Mouse (Mus musculus): ENCODE results near the gene Ntmt1. TPM values are rescaled to one million over a fixed set of nuclear protein-coding genes. Genes with fewer than 3 reads are reported as not detected.

Gene Ntmt1
- polyA plus RNA-seq, 1 experiment from 2014 or later: 109 TPM

DNA sequence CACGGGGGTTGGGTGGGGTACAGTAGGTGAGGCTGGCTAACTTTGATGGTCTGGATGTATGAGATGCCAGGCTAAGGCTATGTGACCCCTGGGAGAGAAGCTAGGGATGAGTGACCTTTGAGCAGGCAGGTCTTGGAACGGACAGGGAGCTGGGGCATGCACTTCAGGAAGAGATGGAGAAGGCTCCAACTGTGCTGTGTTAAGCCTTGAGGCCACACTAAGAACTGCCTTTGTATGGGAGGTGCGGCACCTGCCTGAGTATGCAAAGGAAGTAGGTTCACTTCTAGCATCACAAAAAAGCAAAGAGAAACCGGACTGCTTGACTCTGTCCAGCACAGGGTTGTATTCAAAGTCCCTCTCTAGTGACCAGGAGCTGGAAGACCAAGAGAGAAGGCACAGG is 29.4 kb upstream of the Ntmt1 start:
- Histone ChIP-seq H3K4me1 (ENCODE audit: control insufficient read depth, insufficient read depth, low read length) (peaks cover 10% of the 10 kb centered on the region), H3K36me3 (ENCODE audit: control insufficient read depth, insufficient read depth, low read length) (no peaks in the 10 kb centered on the region), H3K27me3 (ENCODE audit: control insufficient read depth, insufficient read depth, low read length) (no peaks in the 10 kb centered on the region), H3K4me3 (ENCODE audit: low read depth, low read length) (no peak overlapping the region), H3K9ac (ENCODE audit: low read length) (no peak overlapping the region), H3K27ac (replicated peaks; ENCODE audit: low read depth, low read length) (no peak overlapping the region), H3K4me2 (ENCODE audit: low read depth, severe bottlenecking) (no peak overlapping the region), H3K9me3 (ENCODE audit: control insufficient read depth, low read length) (no peaks in the 10 kb centered on the region)
- ATAC-seq (ENCODE audit: insufficient number of reproducible peaks, low FRiP score, low TSS enrichment, low read depth) (no peak), DNase-seq (ENCODE audit: low spot score) (no peak)
- WGBS: 81% methylated on average over 4 of the region's 4 CpGs

DNA sequence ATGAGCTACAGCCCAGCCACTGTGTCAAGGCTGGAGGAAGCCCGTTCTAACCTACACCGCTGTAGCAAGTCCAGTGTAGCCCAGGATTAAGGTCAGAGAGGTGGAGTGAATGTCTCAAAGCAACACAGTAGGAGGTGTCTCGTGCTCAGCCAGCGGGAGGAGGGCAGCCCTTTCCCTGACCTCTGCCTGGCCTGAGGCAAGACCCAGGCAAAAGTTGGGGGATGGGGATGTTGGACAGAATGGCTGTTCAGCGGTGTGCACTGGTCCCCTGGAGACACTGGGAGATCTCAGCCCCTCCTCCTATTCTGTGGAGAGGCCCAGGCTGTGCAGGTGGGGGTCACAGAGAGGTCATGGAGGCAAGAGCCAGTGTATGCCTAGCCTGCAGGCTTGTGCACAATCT is 28.4 kb upstream of the Ntmt1 start:
- no peak for DNase-seq (ENCODE audit: low spot score)
- H3K4me1 ChIP-seq (ENCODE audit: control insufficient read depth, insufficient read depth, low read length): peaks cover 17% of the 10 kb centered on the region
- no peaks in the 10 kb centered on the region for H3K36me3 ChIP-seq (ENCODE audit: control insufficient read depth, insufficient read depth, low read length)
- H3K27me3 ChIP-seq (ENCODE audit: control insufficient read depth, insufficient read depth, low read length): no peaks in the 10 kb centered on the region
- no peak for ATAC-seq (ENCODE audit: insufficient number of reproducible peaks, low FRiP score, low TSS enrichment, low read depth)
- H3K4me3 ChIP-seq (ENCODE audit: low read depth, low read length): no peak overlapping the region
- 3% methylated on average over 5 of the region's 5 CpGs for WGBS
- H3K9ac ChIP-seq (ENCODE audit: low read length): no peak overlapping the region
- no peak overlapping the region for H3K4me2 ChIP-seq (ENCODE audit: low read depth, severe bottlenecking)
- H3K27ac ChIP-seq (replicated peaks; ENCODE audit: low read depth, low read length): no peak overlapping the region
- H3K9me3 ChIP-seq (ENCODE audit: control insufficient read depth, low read length): no peaks in the 10 kb centered on the region

DNA sequence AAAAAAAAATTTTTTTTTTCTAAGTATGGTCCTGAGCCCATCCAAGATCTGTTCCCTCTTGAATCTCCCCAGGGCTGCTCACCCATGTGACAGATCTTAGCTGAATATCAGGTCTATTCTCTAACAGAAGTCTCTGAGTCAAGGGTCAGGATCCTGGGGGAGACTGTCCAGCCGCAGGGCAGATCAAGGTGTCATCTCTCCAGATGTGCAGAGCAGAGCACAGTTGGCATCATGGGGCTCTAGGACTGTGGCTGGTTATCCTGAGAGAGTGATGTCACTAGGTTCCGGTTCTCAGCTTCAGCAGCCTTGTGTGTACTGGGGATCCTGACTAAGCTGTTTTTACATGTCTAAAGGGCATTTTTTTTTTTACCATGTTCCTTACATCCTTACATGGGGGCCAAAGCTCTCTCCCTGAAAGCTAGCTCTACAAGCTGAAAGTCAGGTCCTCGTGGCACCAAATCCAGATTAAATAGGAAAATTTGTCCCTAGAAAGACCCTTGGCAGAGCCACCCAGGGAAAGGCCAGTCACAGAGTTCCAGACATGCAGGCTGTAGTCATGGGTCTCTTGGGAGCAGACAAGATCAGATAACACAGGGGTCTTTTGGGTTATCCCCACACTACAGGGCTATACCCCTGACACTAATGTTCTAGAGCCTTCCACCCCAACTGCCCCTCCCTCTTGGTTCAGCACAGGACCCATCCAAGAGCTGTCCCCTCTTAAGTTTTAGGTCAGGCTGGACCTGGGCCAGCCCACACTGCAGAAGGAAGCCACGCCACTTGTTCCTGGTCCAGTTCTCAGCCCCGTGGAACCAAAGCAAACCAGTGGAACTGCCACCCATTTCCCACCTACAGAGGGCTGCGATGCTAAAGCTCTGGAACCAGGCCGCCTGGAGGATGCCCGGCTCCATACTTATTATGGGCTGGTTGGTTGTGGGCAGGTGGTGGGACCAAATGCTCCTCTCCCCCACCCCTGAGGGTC is 25.0 kb upstream of the Ntmt1 start:
- Histone ChIP-seq H3K9me3 (ENCODE audit: control insufficient read depth, low read length) (no peaks in the 10 kb centered on the region), H3K27me3 (ENCODE audit: control insufficient read depth, insufficient read depth, low read length) (no peaks in the 10 kb centered on the region), H3K4me1 (ENCODE audit: control insufficient read depth, insufficient read depth, low read length) (peaks cover 34% of the 10 kb centered on the region), H3K4me2 (ENCODE audit: low read depth, severe bottlenecking) (peak overlapping the region; percentile 40; the same call in 1 of the 2 replicates), H3K4me3 (ENCODE audit: low read depth, low read length) (no peak overlapping the region), H3K9ac (ENCODE audit: low read length) (peak overlapping the region; percentile 49), H3K36me3 (ENCODE audit: control insufficient read depth, insufficient read depth, low read length) (no peaks in the 10 kb centered on the region), H3K27ac (replicated peaks; ENCODE audit: low read depth, low read length) (peak overlapping the region; percentile 72)
- DNase-seq (ENCODE audit: low spot score) (no peak), ATAC-seq (ENCODE audit: insufficient number of reproducible peaks, low FRiP score, low TSS enrichment, low read depth) (no peak)
- 77% methylated on average over 8 of the region's 8 CpGs for WGBS

DNA sequence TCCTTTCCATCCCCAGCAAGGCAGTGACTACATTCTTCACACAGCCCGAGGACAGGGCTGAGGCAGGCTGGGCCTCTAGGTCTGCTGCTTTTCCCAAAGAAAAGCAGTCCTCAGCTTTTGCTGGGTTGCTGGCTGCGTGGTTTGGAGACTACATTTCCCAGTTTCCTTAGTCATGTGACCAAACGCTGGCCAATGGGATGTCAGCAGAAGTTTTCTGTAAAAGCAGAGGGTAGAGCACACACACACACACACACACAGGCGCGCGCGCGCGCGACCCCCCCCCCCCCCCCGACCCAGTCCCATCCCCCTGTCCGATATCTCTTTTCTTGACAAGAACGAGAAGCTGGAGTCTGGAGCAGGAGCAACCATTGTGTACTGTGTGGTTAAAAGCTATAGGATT is 24.3 kb upstream of the Ntmt1 start:
- Histone ChIP-seq H3K9me3 (ENCODE audit: control insufficient read depth, low read length) (no peaks in the 10 kb centered on the region), H3K9ac (ENCODE audit: low read length) (peak overlapping the region; percentile 49), H3K4me1 (ENCODE audit: control insufficient read depth, insufficient read depth, low read length) (peaks cover 35% of the 10 kb centered on the region), H3K4me3 (ENCODE audit: low read depth, low read length) (no peak overlapping the region), H3K27me3 (ENCODE audit: control insufficient read depth, insufficient read depth, low read length) (no peaks in the 10 kb centered on the region), H3K27ac (replicated peaks; ENCODE audit: low read depth, low read length) (peak overlapping the region; percentile 72), H3K36me3 (ENCODE audit: control insufficient read depth, insufficient read depth, low read length) (no peaks in the 10 kb centered on the region), H3K4me2 (ENCODE audit: low read depth, severe bottlenecking) (peak overlapping the region; percentile 40)
- DNase-seq (ENCODE audit: low spot score) (peak; percentile 78), ATAC-seq (ENCODE audit: insufficient number of reproducible peaks, low FRiP score, low TSS enrichment, low read depth) (no peak)
- WGBS: under 1% methylated on average over 12 of the region's 13 CpGs

DNA sequence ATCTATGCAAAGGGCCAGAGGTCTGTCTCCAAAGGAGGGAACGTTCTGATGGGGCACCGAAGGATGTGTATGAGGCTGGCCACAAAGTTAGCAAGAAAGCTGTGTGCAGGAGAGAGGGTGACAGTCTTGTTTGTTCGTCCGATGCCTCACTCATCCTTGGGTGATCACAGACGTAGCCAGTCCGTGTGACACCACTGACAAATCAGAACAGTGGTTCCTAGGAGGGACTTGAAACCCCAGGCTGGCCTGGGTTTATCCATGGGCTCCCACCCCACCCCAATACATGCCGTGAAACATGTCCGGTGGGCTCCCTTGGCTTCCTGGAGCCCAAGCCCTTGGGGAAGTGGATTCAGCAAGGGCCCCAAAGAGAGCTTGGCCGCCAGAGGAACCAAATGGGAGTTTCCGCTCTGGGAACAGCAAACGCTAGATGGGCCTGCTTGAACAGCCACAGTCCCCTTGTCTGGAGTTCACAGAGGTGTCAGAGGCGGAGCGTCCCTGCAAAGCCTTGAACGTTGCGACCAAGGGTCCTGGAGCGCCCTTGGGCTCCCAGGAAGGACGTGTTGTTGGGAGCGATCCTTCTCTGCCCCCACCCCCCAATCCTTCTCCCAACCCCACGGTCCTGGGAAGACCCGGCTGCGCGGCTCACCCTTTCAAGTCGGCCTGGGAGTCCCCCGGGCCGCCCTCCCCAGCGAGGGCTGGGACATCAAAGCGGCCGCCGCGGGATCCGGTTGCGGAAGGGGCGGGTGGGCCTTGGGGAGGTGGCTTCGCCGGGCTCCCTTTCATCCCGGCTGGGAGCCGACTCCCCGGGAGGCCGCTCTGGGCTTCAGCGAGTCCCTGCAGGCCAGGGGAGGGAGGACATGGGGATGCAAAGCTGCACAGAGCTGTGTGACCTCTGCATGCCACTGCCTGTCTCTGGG is 23.3 kb upstream of the Ntmt1 start:
- DNase-seq (ENCODE audit: low spot score) (peak; percentile 83), ATAC-seq (ENCODE audit: insufficient number of reproducible peaks, low FRiP score, low TSS enrichment, low read depth) (peak; percentile 45; the same call in 1 of the 2 replicates)
- peak overlapping the region; percentile 49 for H3K27ac ChIP-seq (replicated peaks; ENCODE audit: low read depth, low read length)

DNA sequence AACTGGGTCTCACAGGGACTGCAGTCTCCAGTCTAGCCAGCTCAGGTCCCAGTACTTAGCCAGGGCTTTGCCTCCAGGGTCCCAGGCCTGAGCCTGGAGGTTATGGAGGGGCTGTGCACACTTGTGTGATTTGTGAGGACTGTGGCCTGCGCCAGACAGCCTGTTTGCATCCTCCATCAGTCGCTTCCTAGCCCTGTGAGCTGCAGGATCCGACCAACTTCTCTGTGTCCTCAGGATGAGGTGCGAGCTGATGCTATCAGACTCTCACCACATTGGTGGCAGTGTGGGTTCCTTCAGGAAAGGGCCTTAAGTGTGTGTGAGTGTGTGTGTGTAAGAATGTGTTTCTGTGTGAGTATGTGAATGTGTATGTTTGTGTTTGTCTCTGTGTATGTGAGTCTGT is 20.2 kb upstream of the Ntmt1 start:
- WGBS: 42% methylated on average over 4 of the region's 4 CpGs

More for the DNA sequence above, 23.3 kb upstream of the Ntmt1 start:
- WGBS: 4% methylated on average over 37 of the region's 40 CpGs
- H3K9ac ChIP-seq (ENCODE audit: low read length): peak overlapping the region; percentile 36; the same call in 1 of the 2 replicates
- peak overlapping the region; percentile 40 for H3K4me2 ChIP-seq (ENCODE audit: low read depth, severe bottlenecking)
- H3K9me3 ChIP-seq (ENCODE audit: control insufficient read depth, low read length): no peaks in the 10 kb centered on the region
- peaks cover 31% of the 10 kb centered on the region for H3K4me1 ChIP-seq (ENCODE audit: control insufficient read depth, insufficient read depth, low read length)
- H3K36me3 ChIP-seq (ENCODE audit: control insufficient read depth, insufficient read depth, low read length): no peaks in the 10 kb centered on the region
- H3K27me3 ChIP-seq (ENCODE audit: control insufficient read depth, insufficient read depth, low read length): no peaks in the 10 kb centered on the region
- H3K4me3 ChIP-seq (ENCODE audit: low read depth, low read length): peak overlapping the region; percentile 18; the same call in 1 of the 2 replicates

DNA sequence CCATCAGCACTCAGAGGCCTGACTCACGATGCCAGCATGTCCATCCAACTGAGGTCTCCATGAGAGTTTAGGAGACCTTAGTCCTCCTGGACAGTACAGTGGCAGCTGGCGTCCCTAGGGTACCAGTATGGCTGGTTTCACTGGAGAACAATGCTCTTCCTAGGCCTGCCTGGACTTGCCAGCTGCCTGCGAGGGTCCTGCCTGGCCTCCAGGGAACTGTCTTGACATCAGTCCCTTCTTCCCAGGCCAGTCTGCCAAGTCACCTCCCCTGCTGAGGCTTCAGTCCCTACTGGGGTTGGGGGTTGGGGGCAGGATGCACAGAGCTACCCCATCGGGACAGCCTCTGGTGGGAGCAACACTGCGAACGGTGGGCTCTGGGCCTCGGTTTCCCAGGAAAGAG is 15.6 kb upstream of the Ntmt1 start:
- Histone ChIP-seq H3K36me3 (ENCODE audit: control insufficient read depth, insufficient read depth, low read length) (no peaks in the 10 kb centered on the region), H3K4me2 (ENCODE audit: low read depth, severe bottlenecking) (no peak overlapping the region), H3K4me3 (ENCODE audit: low read depth, low read length) (no peak overlapping the region), H3K4me1 (ENCODE audit: control insufficient read depth, insufficient read depth, low read length) (peaks cover 31% of the 10 kb centered on the region), H3K9me3 (ENCODE audit: control insufficient read depth, low read length) (no peaks in the 10 kb centered on the region), H3K9ac (ENCODE audit: low read length) (no peak overlapping the region), H3K27me3 (ENCODE audit: control insufficient read depth, insufficient read depth, low read length) (no peaks in the 10 kb centered on the region), H3K27ac (replicated peaks; ENCODE audit: low read depth, low read length) (no peak overlapping the region)
- ATAC-seq (ENCODE audit: insufficient number of reproducible peaks, low FRiP score, low TSS enrichment, low read depth) (no peak), DNase-seq (ENCODE audit: low spot score) (no peak)
- 85% methylated on average over 7 of the region's 7 CpGs for WGBS

More for the DNA sequence above, 20.2 kb upstream of the Ntmt1 start:
- H3K27me3 ChIP-seq (ENCODE audit: control insufficient read depth, insufficient read depth, low read length): no peaks in the 10 kb centered on the region
- DNase-seq (ENCODE audit: low spot score): no peak
- no peaks in the 10 kb centered on the region for H3K36me3 ChIP-seq (ENCODE audit: control insufficient read depth, insufficient read depth, low read length)
- ATAC-seq (ENCODE audit: insufficient number of reproducible peaks, low FRiP score, low TSS enrichment, low read depth): no peak
- H3K4me3 ChIP-seq (ENCODE audit: low read depth, low read length): no peak overlapping the region
- peaks cover 28% of the 10 kb centered on the region for H3K4me1 ChIP-seq (ENCODE audit: control insufficient read depth, insufficient read depth, low read length)
- no peaks in the 10 kb centered on the region for H3K9me3 ChIP-seq (ENCODE audit: control insufficient read depth, low read length)
- no peak overlapping the region for H3K4me2 ChIP-seq (ENCODE audit: low read depth, severe bottlenecking)
- H3K27ac ChIP-seq (replicated peaks; ENCODE audit: low read depth, low read length): 0 out of 2 replicates have a peak overlapping the region, but pooled peaks have one; percentile 3
- H3K9ac ChIP-seq (ENCODE audit: low read length): 0 out of 2 replicates have a peak overlapping the region, but pooled peaks have one; percentile 13

All from limb, embryonic 11.5 days (tissue).